Comparison of ENCODE assay signal across 23 mouse cellular contexts in genomic region chr8:117440317-117440716, GRCm38 (mm10). TPM values are rescaled to one million over a fixed set of nuclear protein-coding genes. Genes with fewer than 3 reads are reported as not detected.
DNase-seq lines count a peak whose midpoint lies in the region; ATAC-seq and TF ChIP-seq lines count a peak whose summit lies in the region.
"Had no signal": no experiment of that assay in that cellular context is flagged by ENCODE, and none has a peak within 500 bp of the region (broad histone marks: within the 10 kb centered on the region; RNA-seq: fewer than 3 reads in every experiment).

No protein-coding gene starts in this region.

- no peak for TF ChIP-seq EP300 in liver, postnatal 0 days (IDR thresholded peaks at IDR 0.05; ENCODE audit: low read depth)

- H3K27me3 ChIP-seq in liver, embryonic 12.5 days (replicated peaks): no peaks in the 10 kb centered on the region
- no peaks in the 10 kb centered on the region for H3K27me3 ChIP-seq in liver, postnatal 0 days (ENCODE audit: insufficient read depth, low read length)
- no peaks in the 10 kb centered on the region for H3K27me3 ChIP-seq in hindbrain, embryonic 16.5 days (replicated peaks; ENCODE audit: control insufficient read depth, insufficient read depth, low read length)
- H3K27me3 ChIP-seq: CH12.LX; forebrain, embryonic 13.5 days; heart, embryonic 12.5 days; hindbrain, embryonic 15.5 days; limb, embryonic 13.5 days; midbrain, embryonic 15.5 days had no signal

- no peak overlapping the region for H3K9ac ChIP-seq in liver, embryonic 12.5 days
- H3K9ac ChIP-seq in liver, postnatal 0 days (replicated peaks): no peak overlapping the region
- H3K9ac ChIP-seq in hindbrain, embryonic 16.5 days (ENCODE audit: low read depth, low read length): no peak overlapping the region
- H3K9ac ChIP-seq: forebrain, embryonic 13.5 days; heart, embryonic 12.5 days; hindbrain, embryonic 15.5 days; limb, embryonic 13.5 days; lung, embryonic 14.5 days; midbrain, embryonic 15.5 days had no signal

- no peak overlapping the region for H3K4me3 ChIP-seq in liver, embryonic 12.5 days
- H3K4me3 ChIP-seq in liver, postnatal 0 days (ENCODE audit: low read depth, low read length): no peak overlapping the region
- H3K4me3 ChIP-seq in hindbrain, embryonic 16.5 days (ENCODE audit: low read length): no peak overlapping the region
- H3K4me3 ChIP-seq: forebrain, embryonic 13.5 days; heart, embryonic 12.5 days; hindbrain, embryonic 15.5 days; limb, embryonic 13.5 days; midbrain, embryonic 15.5 days had no signal

- peaks cover 17% of the 10 kb centered on the region for H3K4me1 ChIP-seq in liver, embryonic 12.5 days
- peaks cover 5% of the 10 kb centered on the region; the same call in 1 of the 2 replicates for H3K4me1 ChIP-seq in liver, postnatal 0 days (ENCODE audit: insufficient read depth)
- H3K4me1 ChIP-seq in hindbrain, embryonic 16.5 days (ENCODE audit: control insufficient read depth, insufficient read depth, low read depth, low read length): no peaks in the 10 kb centered on the region
- H3K4me1 ChIP-seq: midbrain, embryonic 15.5 days had no signal

- peak; percentile 94 for DNase-seq in heart, adult 11 months
- DNase-seq in heart, adult 18-20 months: no peak
- no peak for DNase-seq in liver, postnatal 0 days
- DNase-seq in yolk sac, embryonic 10.5 days (ENCODE audit: low spot score): peak; percentile 9
- no peak for DNase-seq in T-cell, adult 2 months (ENCODE audit: low spot score)
- DNase-seq: adrenal gland, postnatal 10 days; cerebellum, adult 8-10 months; cerebellum, postnatal 25 days; gastrocnemius, postnatal 14 days; kidney, adult 9 months; kidney, postnatal 10 days; layer of hippocampus, adult 9-11 months; lung, embryonic 14.5 days; lung, postnatal 14 days; right cerebral cortex, postnatal 25 days had no signal

- H3K27ac ChIP-seq in liver, embryonic 12.5 days: peak overlapping the region; percentile 47; the same call in 1 of the 2 replicates
- peak overlapping the region; percentile 66 for H3K27ac ChIP-seq in liver, postnatal 0 days (ENCODE audit: low read depth)
- no peak overlapping the region for H3K27ac ChIP-seq in hindbrain, embryonic 16.5 days (ENCODE audit: low read depth, low read length)
- H3K27ac ChIP-seq: forebrain, embryonic 13.5 days; hindbrain, embryonic 15.5 days; limb, embryonic 13.5 days; midbrain, embryonic 15.5 days had no signal

- 66% methylated on average over 14 of the region's 14 CpGs for WGBS in liver, embryonic 12.5 days (ENCODE audit: insufficient replicate concordance)
- 64% methylated on average over 14 of the region's 14 CpGs for WGBS in liver, postnatal 0 days (ENCODE audit: insufficient replicate concordance)
- WGBS in hindbrain, embryonic 16.5 days: 90% methylated on average over 14 of the region's 14 CpGs

- H3K4me2 ChIP-seq in liver, embryonic 12.5 days: no peak overlapping the region
- 0 out of 2 replicates have a peak overlapping the region, but pooled peaks have one; percentile 32 for H3K4me2 ChIP-seq in liver, postnatal 0 days (ENCODE audit: low read depth, low read length)
- H3K4me2 ChIP-seq in hindbrain, embryonic 16.5 days (ENCODE audit: low read length): no peak overlapping the region
- H3K4me2 ChIP-seq: forebrain, embryonic 13.5 days; heart, embryonic 12.5 days; hindbrain, embryonic 15.5 days; limb, embryonic 13.5 days; lung, embryonic 14.5 days; midbrain, embryonic 15.5 days had no signal

- peaks cover 77% of the 10 kb centered on the region for H3K36me3 ChIP-seq in liver, embryonic 12.5 days
- peaks cover 49% of the 10 kb centered on the region for H3K36me3 ChIP-seq in liver, postnatal 0 days (replicated peaks; ENCODE audit: insufficient read depth, low read length)
- peaks cover 21% of the 10 kb centered on the region for H3K36me3 ChIP-seq in hindbrain, embryonic 16.5 days (ENCODE audit: control insufficient read depth, insufficient read depth, low read length)

- no peak for TF ChIP-seq CTCF in liver, postnatal 0 days (IDR thresholded peaks at IDR 0.05; ENCODE audit: low read depth)

- no peaks in the 10 kb centered on the region for H3K9me3 ChIP-seq in liver, embryonic 12.5 days (replicated peaks)
- no peaks in the 10 kb centered on the region for H3K9me3 ChIP-seq in liver, postnatal 0 days (ENCODE audit: low read length)
- H3K9me3 ChIP-seq in hindbrain, embryonic 16.5 days (ENCODE audit: control insufficient read depth, low read length): no peaks in the 10 kb centered on the region
- H3K9me3 ChIP-seq: forebrain, embryonic 13.5 days; heart, embryonic 12.5 days; hindbrain, embryonic 15.5 days; limb, embryonic 13.5 days; midbrain, embryonic 15.5 days had no signal

- ATAC-seq in liver, embryonic 12.5 days: peak; percentile 44
- peak; percentile 44 for ATAC-seq in liver, postnatal 0 days
- ATAC-seq in hindbrain, embryonic 16.5 days: no peak
- ATAC-seq: forebrain, embryonic 13.5 days; midbrain, embryonic 15.5 days had no signal

RNA-seq across cellular contexts. Expression of gene Plcg2, which starts 57.8 kb away (rescaled TPM):
- total RNA-seq in heart, adult 18-20 months (2021): 1 to 10 TPM; 7.6 to 8.5 TPM
- polyA plus RNA-seq in liver, embryonic 12.5 days (2016; fragmentation: Nextera tagmentation; extraction: Ambion mirVana): 11.9 and 13.3 TPM in 2 replicates
- polyA plus RNA-seq in liver, postnatal 0 days (2015; fragmentation: Nextera tagmentation; extraction: Ambion mirVana): 5.9 and 7.3 TPM in 2 replicates
- polyA plus RNA-seq in hindbrain, embryonic 16.5 days (2015; fragmentation: Nextera tagmentation; extraction: Ambion mirVana): 1.3 and 1.5 TPM in 2 replicates

Comparison
In these comparisons a context has a peak if more than half of its experiments do, and no peak if none do; other contexts are left out.
1. DNase-seq: peak in heart, adult 11 months (single experiment) and yolk sac, embryonic 10.5 days (single experiment); none in heart, adult 18-20 months (0 of 2), liver, postnatal 0 days (single experiment) and T-cell, adult 2 months (single experiment).